Mouse (Mus musculus): ENCODE data around the gene 4930435E12Rik. TPM values are rescaled to one million over a fixed set of nuclear protein-coding genes. Genes with fewer than 3 reads are reported as not detected.

Gene 4930435E12Rik
- total and polyA plus RNA-seq, 3 experiments: not detected

DNA sequence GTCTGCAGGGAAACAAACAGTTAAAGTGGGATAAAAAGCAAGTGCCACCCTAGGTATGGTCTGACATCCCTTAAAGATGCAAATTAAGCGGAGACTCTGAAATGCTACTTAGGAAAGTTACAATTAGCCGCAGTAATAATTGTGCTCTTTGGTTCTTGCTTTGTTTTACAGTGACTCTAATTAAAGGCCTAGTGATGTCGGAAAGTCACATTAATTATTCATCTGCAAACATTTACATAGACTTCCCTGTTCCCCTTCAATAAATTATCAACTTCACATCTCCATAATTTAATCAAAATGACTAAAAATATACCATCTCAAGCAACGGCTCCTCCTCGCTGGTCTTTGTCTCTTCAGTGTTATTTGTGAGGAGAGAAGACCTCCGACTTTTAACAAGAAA is 32.0 kb upstream of the 4930435E12Rik start:
- Histone ChIP-seq H3K27ac (ENCODE audit: insufficient read depth, low read depth) (no peak overlapping the region), H3K4me2 (ENCODE audit: insufficient read depth, low read depth, poor library complexity, severe bottlenecking) (no peak overlapping the region), H3K36me3 (replicated peaks in 1 of 2; ENCODE audit: control insufficient read depth in 1 of 2, insufficient read depth in 1 of 2, low read length in 1 of 2) (no peaks in the 10 kb centered on the region), H3K9me3 (replicated peaks; ENCODE audit: low read length) (no peaks in the 10 kb centered on the region), H3K27me3 (replicated peaks) (peaks cover 15% of the 10 kb centered on the region), H3K79me2 (replicated peaks; ENCODE audit: control insufficient read depth, extremely low read depth, insufficient read depth, poor library complexity, severe bottlenecking) (no peaks in the 10 kb centered on the region), H3K9ac (ENCODE audit: insufficient read depth, low read depth) (no peak overlapping the region), H3K4me1 (ENCODE audit: control insufficient read depth in 1 of 2, insufficient read depth in 2 of 2) (no peaks in the 10 kb centered on the region), H3K4me3 (replicated peaks in 1 of 3; ENCODE audit: low read depth in 2 of 3, low read length in 2 of 3, poor library complexity in 1 of 3) (no peak overlapping the region)
- no peak for DNase-seq (ENCODE audit: extremely low read depth)
- dilution Hi-C loops (cut with MboI; ENCODE audit: extremely low pct_ligation_motif_present, extremely low pct_unique_long_range_greater_than_20kb, low sequenced_read_pairs) (no loop called here), in situ Hi-C loops (cut with MboI; ENCODE audit: low pct_ligation_motif_present, low pct_unique_long_range_greater_than_20kb, low sequenced_read_pairs) (no loop called here)
- TF ChIP-seq BHLHE40 (IDR thresholded peaks at IDR 0.05; ENCODE audit: low read depth, low read length): no peak
- TF ChIP-seq PAX5 (IDR thresholded peaks at IDR 0.05; ENCODE audit: low read length): no peak
- no peak for TF ChIP-seq MXI1 (IDR thresholded peaks at IDR 0.05; ENCODE audit: low read depth, low read length)
- TF ChIP-seq CHD1 (IDR thresholded peaks at IDR 0.05; ENCODE audit: low read depth, low read length): no peak
- no peak for TF ChIP-seq ETS1 (conservative IDR thresholded peaks at IDR 0.05; ENCODE audit: low read depth, low read length)
- TF ChIP-seq SIN3A (IDR thresholded peaks at IDR 0.05; ENCODE audit: low read length): no peak
- TF ChIP-seq RAD21 (IDR thresholded peaks at IDR 0.05; ENCODE audit: low read depth, low read length): no peak
- no peak for TF ChIP-seq POLR2AphosphoS2 (IDR thresholded peaks at IDR 0.05; ENCODE audit: low read depth, low read length)
- no peak for TF ChIP-seq UBTF (IDR thresholded peaks at IDR 0.05; ENCODE audit: low read depth, low read length)
- TF ChIP-seq KAT2A (IDR thresholded peaks at IDR 0.05; ENCODE audit: insufficient replicate concordance, low read length): no peak
- no peak for TF ChIP-seq JUND (conservative IDR thresholded peaks at IDR 0.05; ENCODE audit: low read depth, low read length)
- no peak for TF ChIP-seq ZKSCAN1 (IDR thresholded peaks at IDR 0.05; ENCODE audit: borderline replicate concordance, low read depth, low read length)
- no peak for TF ChIP-seq MEF2A (IDR thresholded peaks at IDR 0.05; ENCODE audit: borderline replicate concordance, low read depth, low read length)
- TF ChIP-seq SMC3 (IDR thresholded peaks at IDR 0.05; ENCODE audit: low read depth, low read length): no peak
- no peak for TF ChIP-seq IRF4 (IDR thresholded peaks at IDR 0.05; ENCODE audit: low read depth, low read length)
- no peak for TF ChIP-seq CTCF (conservative IDR thresholded peaks at IDR 0.05 in 1 of 2, IDR thresholded peaks at IDR 0.05 in 1 of 2; ENCODE audit: low read depth in 2 of 2, low read length in 2 of 2)

DNA sequence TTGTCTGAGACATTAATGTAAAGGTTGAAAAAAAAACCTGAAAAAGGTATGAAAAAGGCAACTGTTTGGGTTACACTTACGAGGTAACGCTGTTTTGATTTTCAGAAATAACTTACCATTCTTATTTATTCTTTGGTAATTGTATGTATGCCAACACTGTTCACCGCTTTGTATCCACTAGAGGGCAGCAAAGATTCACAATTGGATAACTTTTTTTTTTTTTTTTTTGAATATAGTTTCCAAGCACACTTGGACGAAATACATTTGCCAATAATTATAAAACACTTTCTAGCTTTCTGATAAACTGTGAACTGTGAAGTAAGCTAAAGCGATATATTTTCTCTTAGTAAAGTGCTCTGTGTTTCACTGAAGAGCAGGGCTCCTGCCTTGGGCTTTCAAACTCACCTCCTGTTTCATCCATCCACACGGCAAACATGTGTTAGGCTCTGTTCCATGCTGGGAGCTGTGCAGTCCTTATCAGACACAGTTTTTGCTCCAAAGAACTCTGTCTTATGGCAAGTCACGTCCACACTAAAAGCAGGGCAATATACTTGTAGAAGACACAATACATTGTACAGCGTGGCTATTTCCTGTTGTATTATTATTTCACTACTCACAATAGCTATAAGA is 29.7 kb upstream of the 4930435E12Rik start:
- dilution Hi-C loops (cut with MboI; ENCODE audit: extremely low pct_ligation_motif_present, extremely low pct_unique_long_range_greater_than_20kb, low sequenced_read_pairs): no loop called here
- peak overlapping the region; percentile 60 for H3K4me2 ChIP-seq (ENCODE audit: insufficient read depth, low read depth, poor library complexity, severe bottlenecking)

More for the DNA sequence above, 29.7 kb upstream of the 4930435E12Rik start:
- Histone ChIP-seq H3K79me2 (replicated peaks; ENCODE audit: control insufficient read depth, extremely low read depth, insufficient read depth, poor library complexity, severe bottlenecking) (no peaks in the 10 kb centered on the region), H3K27me3 (replicated peaks) (peaks cover 26% of the 10 kb centered on the region), H3K9ac (ENCODE audit: insufficient read depth, low read depth) (no peak overlapping the region), H3K4me3 (replicated peaks in 1 of 3; ENCODE audit: low read depth in 2 of 3, low read length in 2 of 3, poor library complexity in 1 of 3) (no peak overlapping the region), H3K36me3 (replicated peaks in 1 of 2; ENCODE audit: control insufficient read depth in 1 of 2, insufficient read depth in 1 of 2, low read length in 1 of 2) (no peaks in the 10 kb centered on the region), H3K4me1 (ENCODE audit: control insufficient read depth in 1 of 2, insufficient read depth in 2 of 2) (no peaks in the 10 kb centered on the region), H3K9me3 (replicated peaks; ENCODE audit: low read length) (no peaks in the 10 kb centered on the region), H3K27ac (ENCODE audit: insufficient read depth, low read depth) (no peak overlapping the region)
- 0 out of 2 replicates have a peak, but pooled peaks have one; percentile 20 for TF ChIP-seq HCFC1 (IDR thresholded peaks at IDR 0.05; ENCODE audit: low read depth, low read length)
- no peak for TF ChIP-seq NRF1 (IDR thresholded peaks at IDR 0.05; ENCODE audit: low read depth, low read length)
- TF ChIP-seq MAZ (IDR thresholded peaks at IDR 0.05; ENCODE audit: low read depth, low read length): 0 out of 2 replicates have a peak, but pooled peaks have one; percentile 26
- no peak for TF ChIP-seq GABPA (IDR thresholded peaks at IDR 0.05; ENCODE audit: insufficient replicate concordance, low read depth, low read length)
- peak; percentile 35 to 95; a peak in 3 of 4 replicates for TF ChIP-seq CTCF (conservative IDR thresholded peaks at IDR 0.05 in 1 of 2, IDR thresholded peaks at IDR 0.05 in 1 of 2; ENCODE audit: low read depth in 2 of 2, low read length in 2 of 2)
- TF ChIP-seq ZMIZ1 (IDR thresholded peaks at IDR 0.05; ENCODE audit: low read depth, low read length): no peak
- peak; percentile 100 for TF ChIP-seq ZNF384 (IDR thresholded peaks at IDR 0.05; ENCODE audit: low read depth, low read length)
- peak; percentile 5; the same call in 1 of the 2 replicates for TF ChIP-seq ZKSCAN1 (IDR thresholded peaks at IDR 0.05; ENCODE audit: borderline replicate concordance, low read depth, low read length)
- peak; percentile 96 for TF ChIP-seq RAD21 (IDR thresholded peaks at IDR 0.05; ENCODE audit: low read depth, low read length)
- TF ChIP-seq TBP (conservative IDR thresholded peaks at IDR 0.05; ENCODE audit: low read depth, low read length): no peak
- TF ChIP-seq E2F4 (IDR thresholded peaks at IDR 0.05; ENCODE audit: insufficient replicate concordance, low read depth, low read length): peak; percentile 79; the same call in 1 of the 2 replicates
- TF ChIP-seq MEF2A (IDR thresholded peaks at IDR 0.05; ENCODE audit: borderline replicate concordance, low read depth, low read length): peak; percentile 16; the same call in 1 of the 2 replicates
- no peak for TF ChIP-seq EP300 (IDR thresholded peaks at IDR 0.05; ENCODE audit: low read length)
- peak; percentile 77 for TF ChIP-seq SMC3 (IDR thresholded peaks at IDR 0.05; ENCODE audit: low read depth, low read length)
- TF ChIP-seq ZC3H11A (IDR thresholded peaks at IDR 0.05; ENCODE audit: low read depth, low read length): peak; percentile 36; the same call in 1 of the 2 replicates
- peak; percentile 68; the same call in 1 of the 2 replicates for TF ChIP-seq MYC (IDR thresholded peaks at IDR 0.05; ENCODE audit: low read depth, low read length)
- TF ChIP-seq NELFE (IDR thresholded peaks at IDR 0.05; ENCODE audit: low read depth, low read length): 0 out of 2 replicates have a peak, but pooled peaks have one; percentile 14
- TF ChIP-seq POLR2AphosphoS2 (IDR thresholded peaks at IDR 0.05; ENCODE audit: low read depth, low read length): no peak
- DNase-seq (ENCODE audit: extremely low read depth): peak; percentile 62
- in situ Hi-C loops (cut with MboI; ENCODE audit: low pct_ligation_motif_present, low pct_unique_long_range_greater_than_20kb, low sequenced_read_pairs): loop anchor here (10.0 kb wide), 1 partner anchor 197 kb away; no protein-coding TSS in a partner anchor
